Mouse (Mus musculus) intestine, embryonic 16.5 days (tissue): ENCODE measurements around the gene Meaf6. TPM values are rescaled to one million over a fixed set of nuclear protein-coding genes. Genes with fewer than 3 reads are reported as not detected.

Experiments
- ATAC-seq: fragments of 200-750 bp; cut with Nextera tagmentation; 2 replicates; pipeline ENCODE4 v1.8.0; 2017; ENCODE audit warnings: moderate TSS enrichment, moderate library complexity
- H3K27ac ChIP-seq: fragments of 300-500 bp; sonication (generic); 2 replicates; pipeline ENCODE4 v1.5.1; 2014; ENCODE audit warnings: mild to moderate bottlenecking, low read length
- H3K27me3 ChIP-seq: fragments of 300-500 bp; sonication (generic); replicated peaks from 2 replicates; pipeline ENCODE4 v1.6.1; 2014; ENCODE audit warnings: low read length, control low read depth, mixed read lengths; ENCODE audit not compliant: control insufficient read depth, insufficient read depth
- H3K36me3 ChIP-seq: fragments of 300-500 bp; sonication (generic); 2 replicates; pipeline ENCODE4 v1.6.1; 2014; ENCODE audit warnings: low read length, control low read depth; ENCODE audit not compliant: control insufficient read depth, insufficient read depth
- H3K4me1 ChIP-seq: fragments of 300-500 bp; sonication (generic); 2 replicates; pipeline ENCODE4 v1.6.1; 2014; ENCODE audit warnings: low read length, control low read depth, mixed read lengths; ENCODE audit not compliant: control insufficient read depth, insufficient read depth
- H3K4me2 ChIP-seq: fragments of 300-500 bp; sonication (generic); 2 replicates; pipeline ENCODE4 v1.6.1; 2014; ENCODE audit warnings: low read depth, low read length, control low read depth
- H3K4me3 ChIP-seq: fragments of 300-500 bp; sonication (generic); 2 replicates; pipeline ENCODE4 v1.5.1; 2014; ENCODE audit warnings: mild to moderate bottlenecking, low read length
- H3K9ac ChIP-seq: fragments of 300-500 bp; sonication (generic); 2 replicates; pipeline ENCODE4 v1.6.1; 2014; ENCODE audit warnings: low read depth, low read length
- H3K9me3 ChIP-seq: fragments of 300-500 bp; sonication (generic); 2 replicates; pipeline ENCODE4 v1.6.1; 2016; ENCODE audit warnings: low read length, control low read depth; ENCODE audit not compliant: control insufficient read depth
- WGBS: fragments of 180-500 bp; shearing (Covaris S2); extraction: QIAGEN DNeasy Blood & Tissue Kit; methylation state at CpG from one replicate; pipeline ENCODE4 v1.1.7; 2014; 5-methylcytosine and 5-hydroxymethylcytosine counted together
- polyA plus RNA-seq: library from polyadenylated mRNA; unstranded; fragments of >200 nt; fragmentation: Nextera tagmentation; extraction: Ambion mirVana; gene quantifications from 2 replicates; pipeline ENCODE4 v1.2.1, GENCODE M21; 2015

Gene Meaf6
- polyA plus RNA-seq, 1 experiment from 2014 or later = 40.3 TPM

DNA sequence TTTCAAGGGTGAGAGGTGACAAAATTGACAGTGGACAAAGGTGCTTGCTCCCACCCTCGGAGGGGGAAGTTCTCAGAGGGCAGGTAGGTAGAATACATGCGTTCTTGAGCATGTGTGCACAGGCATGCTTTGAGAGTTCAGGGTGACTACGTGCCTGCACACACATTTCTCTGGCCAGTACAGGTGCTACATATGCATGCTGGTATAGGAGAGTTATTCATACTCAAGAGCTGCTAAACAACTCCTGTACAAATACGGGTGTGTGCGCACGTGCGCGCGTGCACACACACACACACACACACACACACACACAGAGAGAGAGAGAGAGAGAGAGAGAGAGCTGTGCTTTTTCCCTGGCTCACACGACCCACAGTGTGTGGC, 76.0 kb downstream of the Meaf6 start:
- Histone ChIP-seq H3K4me2 (peak overlapping the region; percentile 46; the same call in 1 of the 2 replicates), H3K9me3 (no peaks in the 10 kb centered on the region), H3K4me1 (peaks cover 2% of the 10 kb centered on the region; the same call in 1 of the 2 replicates), H3K9ac (no peak overlapping the region), H3K27me3 (no peaks in the 10 kb centered on the region), H3K36me3 (no peaks in the 10 kb centered on the region), H3K4me3 (no peak overlapping the region), H3K27ac (no peak overlapping the region)
- WGBS = 71% methylated on average over 10 of the region's 10 CpGs
- ATAC-seq = no peak

DNA sequence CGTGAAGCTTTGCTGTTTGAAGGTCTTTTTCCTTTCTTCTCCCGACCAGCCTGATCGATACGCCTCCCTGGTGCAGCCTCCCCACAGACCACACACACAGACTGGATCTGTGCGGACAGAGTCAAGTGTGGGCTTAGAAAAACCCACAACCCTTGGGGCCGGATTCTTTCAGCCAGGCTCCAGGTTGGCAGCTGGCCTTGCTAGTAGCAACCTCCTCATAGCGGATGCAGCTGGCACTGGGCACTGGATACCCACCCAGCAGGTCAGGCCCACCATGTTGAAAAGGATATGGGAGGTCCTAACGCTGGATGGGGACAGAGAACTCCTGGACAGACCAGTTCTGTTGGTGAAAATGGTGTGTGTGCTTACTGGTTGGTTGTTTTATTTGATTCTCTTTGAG, 76.5 kb downstream of the Meaf6 start:
- no peak overlapping the region for H3K4me2 ChIP-seq
- H3K4me1 ChIP-seq = peaks cover 2% of the 10 kb centered on the region; the same call in 1 of the 2 replicates
- no peaks in the 10 kb centered on the region for H3K36me3 ChIP-seq
- no peak overlapping the region for H3K27ac ChIP-seq
- H3K9ac ChIP-seq = no peak overlapping the region
- no peaks in the 10 kb centered on the region for H3K9me3 ChIP-seq
- no peak for ATAC-seq
- WGBS = 53% methylated on average over 8 of the region's 8 CpGs
- no peak overlapping the region for H3K4me3 ChIP-seq
- H3K27me3 ChIP-seq = no peaks in the 10 kb centered on the region

DNA sequence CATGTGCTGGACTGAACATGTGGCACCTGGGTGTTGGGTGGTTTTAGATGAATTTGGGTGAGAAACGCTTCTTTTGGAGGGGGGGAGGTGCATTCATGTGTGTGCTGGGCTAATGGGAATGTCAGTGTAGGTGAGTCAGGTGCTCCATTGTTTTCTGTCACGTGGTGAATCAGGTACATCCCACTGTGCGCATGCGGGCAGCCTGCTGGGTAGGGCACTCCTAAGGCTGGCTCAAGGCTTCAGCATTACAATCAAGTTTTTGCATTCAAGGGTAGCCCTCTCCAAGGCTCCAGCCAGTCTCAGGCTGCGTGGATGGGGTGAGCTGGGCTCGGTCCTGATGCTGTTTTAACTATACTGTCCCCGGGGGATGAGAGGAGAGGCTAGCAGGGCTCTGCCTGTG, 77.8 kb downstream of the Meaf6 start:
- H3K36me3 ChIP-seq = no peaks in the 10 kb centered on the region
- no peak overlapping the region for H3K4me3 ChIP-seq
- no peaks in the 10 kb centered on the region for H3K9me3 ChIP-seq
- no peak overlapping the region for H3K27ac ChIP-seq
- H3K4me1 ChIP-seq = peaks cover 2% of the 10 kb centered on the region; the same call in 1 of the 2 replicates
- 59% methylated on average over 7 of the region's 7 CpGs for WGBS
- no peak overlapping the region for H3K4me2 ChIP-seq
- H3K27me3 ChIP-seq = no peaks in the 10 kb centered on the region
- ATAC-seq = no peak
- H3K9ac ChIP-seq = no peak overlapping the region

Other genes starting within 250 kb of the Meaf6 start
- gene Yrdc, start 234.5 kb upstream of the Meaf6 start, polyA plus RNA-seq = 27.3 and 29.5 TPM in 2 replicates
- 35.3 and 35.8 TPM in 2 replicates for gene 1110065P20Rik, start 233.9 kb upstream of the Meaf6 start, polyA plus RNA-seq
- gene Maneal, start 223.0 kb upstream of the Meaf6 start, polyA plus RNA-seq = 0.36 and 0.44 TPM in 2 replicates
- 0.07 and 0.15 TPM in 2 replicates for gene Epha10, start 204.2 kb upstream of the Meaf6 start, polyA plus RNA-seq
- gene 9930104L06Rik, start 148.1 kb upstream of the Meaf6 start, polyA plus RNA-seq = 9.1 and 9.3 TPM in 2 replicates
- 105 and 126 TPM in 2 replicates for gene Cdca8, start 145.8 kb upstream of the Meaf6 start, polyA plus RNA-seq
- 6.0 and 8.0 TPM in 2 replicates for gene Rspo1, start 98.7 kb upstream of the Meaf6 start, polyA plus RNA-seq
- gene Gnl2, start 68.5 kb upstream of the Meaf6 start, polyA plus RNA-seq = 61.8 and 64.6 TPM in 2 replicates
- not detected in 2 replicates for gene Dnali1, start 19.4 kb upstream of the Meaf6 start, polyA plus RNA-seq
- 21.3 and 22.7 TPM in 2 replicates for gene Snip1, start 18.5 kb upstream of the Meaf6 start, polyA plus RNA-seq
- 1.4 and 1.5 TPM in 2 replicates for gene Zc3h12a, start 42.7 kb downstream of the Meaf6 start, polyA plus RNA-seq